Mouse (Mus musculus) c-Kit-positive CD71-positive TER-119-negative erythroid progenitor cells, embryonic 14.5 days (primary cell): Measurements from ENCODE around the gene BC067074.
"Not testable (repeated sequence)": the region's sequence is repeated elsewhere in the genome, so short reads cannot be mapped to it uniquely, and the experiment has no call there.

ENCODE experiments used
- DNase-seq: peaks from one replicate; pipeline ENCODE4 v3.0.0-alpha.2; 2013; ENCODE audit warnings: low read depth

The BC067074 gene

GRCm38 (mm10) chr13:113374084-113374405 is 81.1 kb downstream of the BC067074 start:
- DNase-seq = no peak

GRCm38 (mm10) chr13:113377631-113378030 is 84.7 kb downstream of the BC067074 start:
- no peak for DNase-seq

- no peak for DNase-seq
Observed at GRCm38 (mm10) chr13:113378980-113379410, 86.0 kb downstream of the BC067074 start.

- no peak for DNase-seq
Observed at GRCm38 (mm10) chr13:113379766-113380309, 86.9 kb downstream of the BC067074 start.

GRCm38 (mm10) chr13:113381710-113382109 is 88.8 kb downstream of the BC067074 start:
- no peak for DNase-seq

GRCm38 (mm10) chr13:113382201-113382600 is 89.2 kb downstream of the BC067074 start:
- no peak for DNase-seq

GRCm38 (mm10) chr13:113382770-113383169 is 89.8 kb downstream of the BC067074 start:
- not testable (repeated sequence) for DNase-seq

GRCm38 (mm10) chr13:113393386-113393785 is 100.4 kb downstream of the BC067074 start:
- DNase-seq = no peak

- no peak for DNase-seq
Observed at GRCm38 (mm10) chr13:113394591-113394990, 101.6 kb downstream of the BC067074 start.

- DNase-seq = no peak
Observed at GRCm38 (mm10) chr13:113397006-113397520, 104.1 kb downstream of the BC067074 start.

GRCm38 (mm10) chr13:113401373-113402010 is 108.5 kb downstream of the BC067074 start:
- no peak for DNase-seq

- DNase-seq = no peak
Observed at GRCm38 (mm10) chr13:113403706-113404105, 110.7 kb downstream of the BC067074 start.

- DNase-seq = no peak
Observed at GRCm38 (mm10) chr13:113404172-113404571, 111.2 kb downstream of the BC067074 start.

- DNase-seq = no peak
Observed at GRCm38 (mm10) chr13:113409941-113410340, 117.0 kb downstream of the BC067074 start.

GRCm38 (mm10) chr13:113415527-113415926 is 122.6 kb downstream of the BC067074 start:
- no peak for DNase-seq

- DNase-seq = no peak
Observed at GRCm38 (mm10) chr13:113416986-113417385, 124.0 kb downstream of the BC067074 start.

- no peak for DNase-seq
Observed at GRCm38 (mm10) chr13:113417757-113418483, 125.0 kb downstream of the BC067074 start.

GRCm38 (mm10) chr13:113418632-113419031 is 125.7 kb downstream of the BC067074 start:
- no peak for DNase-seq

GRCm38 (mm10) chr13:113421472-113421871 is 128.5 kb downstream of the BC067074 start:
- no peak for DNase-seq

- no peak for DNase-seq
Observed at GRCm38 (mm10) chr13:113423825-113424224, 130.9 kb downstream of the BC067074 start.

- DNase-seq = no peak
Observed at GRCm38 (mm10) chr13:113425907-113426306, 132.9 kb downstream of the BC067074 start.
